Comparison of ENCODE assay signal across 8 mouse cellular contexts in genomic region chr11:33928658-33929057, GRCm38 (mm10). TPM values are rescaled to one million over a fixed set of nuclear protein-coding genes. Genes with fewer than 3 reads are reported as not detected.
DNase-seq lines count a peak whose midpoint lies in the region; ATAC-seq lines count a peak whose summit lies in the region.

No protein-coding gene starts in this region.

- no peak overlapping the region for H3K27ac ChIP-seq in heart, embryonic 11.5 days (ENCODE audit: low read depth, low read length)
- H3K27ac ChIP-seq in hindbrain, embryonic 14.5 days, result no peak overlapping the region
- no peak overlapping the region for H3K27ac ChIP-seq in midbrain, embryonic 11.5 days (ENCODE audit: low read depth, low read length)

- 0 out of 2 replicates have a peak, but pooled peaks cover 2% of the 10 kb centered on the region for H3K27me3 ChIP-seq in heart, embryonic 11.5 days (ENCODE audit: control insufficient read depth, insufficient read depth, low read length)
- no peaks in the 10 kb centered on the region for H3K27me3 ChIP-seq in hindbrain, embryonic 14.5 days (ENCODE audit: control insufficient read depth, insufficient read depth, low read length)
- no peaks in the 10 kb centered on the region for H3K27me3 ChIP-seq in midbrain, embryonic 11.5 days (ENCODE audit: control insufficient read depth, insufficient read depth, low read length)

- H3K4me1 ChIP-seq in heart, embryonic 11.5 days (ENCODE audit: control insufficient read depth, insufficient read depth, low read length), result no peaks in the 10 kb centered on the region
- peaks cover 18% of the 10 kb centered on the region for H3K4me1 ChIP-seq in hindbrain, embryonic 14.5 days (replicated peaks; ENCODE audit: control insufficient read depth, insufficient read depth, low read length)
- no peaks in the 10 kb centered on the region for H3K4me1 ChIP-seq in midbrain, embryonic 11.5 days (ENCODE audit: control insufficient read depth, insufficient read depth, low read length)

- DNase-seq in heart, postnatal 4 days, result peak; percentile 49
- peak; percentile 46 to 48 for DNase-seq in B cell, adult 2 months
- peak; percentile 51 for DNase-seq in adrenal gland, postnatal 10 days
- peak; percentile 82 for DNase-seq in hindbrain, embryonic 14.5 days (ENCODE audit: low spot score)
- peak; percentile 89 for DNase-seq in midbrain, embryonic 11.5 days (ENCODE audit: low spot score, missing footprints)
- peak; percentile 80 for DNase-seq in thymus, postnatal 4 days
- no peak for DNase-seq in urinary bladder, adult 18-20 months (ENCODE audit: low spot score in 2 of 2)

- H3K4me2 ChIP-seq in heart, embryonic 11.5 days, result no peak overlapping the region
- no peak overlapping the region for H3K4me2 ChIP-seq in hindbrain, embryonic 14.5 days (replicated peaks)
- no peak overlapping the region for H3K4me2 ChIP-seq in midbrain, embryonic 11.5 days

- no peaks in the 10 kb centered on the region for H3K36me3 ChIP-seq in heart, embryonic 11.5 days (ENCODE audit: control insufficient read depth, insufficient read depth, low read length)
- no peaks in the 10 kb centered on the region for H3K36me3 ChIP-seq in hindbrain, embryonic 14.5 days (replicated peaks; ENCODE audit: control insufficient read depth, insufficient read depth)
- H3K36me3 ChIP-seq in midbrain, embryonic 11.5 days (ENCODE audit: control insufficient read depth, insufficient read depth, low read length), result no peaks in the 10 kb centered on the region

- no peak overlapping the region for H3K4me3 ChIP-seq in heart, embryonic 11.5 days (ENCODE audit: low read depth, low read length)
- no peak overlapping the region for H3K4me3 ChIP-seq in hindbrain, embryonic 14.5 days (replicated peaks; ENCODE audit: low read length)
- no peak overlapping the region for H3K4me3 ChIP-seq in midbrain, embryonic 11.5 days (ENCODE audit: low read depth, low read length)

- 34% methylated on average over 7 of the region's 7 CpGs for WGBS in heart, embryonic 11.5 days (ENCODE audit: insufficient replicate concordance)
- 38% methylated on average over 7 of the region's 7 CpGs for WGBS in hindbrain, embryonic 14.5 days
- WGBS in midbrain, embryonic 11.5 days, result 45% methylated on average over 7 of the region's 7 CpGs

- H3K9me3 ChIP-seq in heart, embryonic 11.5 days (replicated peaks; ENCODE audit: control insufficient read depth, low read length), result no peaks in the 10 kb centered on the region
- H3K9me3 ChIP-seq in hindbrain, embryonic 14.5 days (ENCODE audit: control insufficient read depth, low read length), result no peaks in the 10 kb centered on the region
- H3K9me3 ChIP-seq in midbrain, embryonic 11.5 days (ENCODE audit: control insufficient read depth, low read length), result no peaks in the 10 kb centered on the region

- ATAC-seq in heart, embryonic 11.5 days (replicated peaks; ENCODE audit: insufficient number of reproducible peaks, low FRiP score, low TSS enrichment), result no peak
- ATAC-seq in hindbrain, embryonic 14.5 days (ENCODE audit: low FRiP score), result peak; percentile 61; the same call in 1 of the 2 replicates
- ATAC-seq in midbrain, embryonic 11.5 days (ENCODE audit: low FRiP score), result no peak

- H3K9ac ChIP-seq in heart, embryonic 11.5 days (ENCODE audit: low read depth, low read length), result no peak overlapping the region
- no peak overlapping the region for H3K9ac ChIP-seq in hindbrain, embryonic 14.5 days
- H3K9ac ChIP-seq in midbrain, embryonic 11.5 days (ENCODE audit: low read length), result no peak overlapping the region

RNA-seq across cellular contexts. Expression of gene Kcnmb1, which starts 34.2 kb away (rescaled TPM):
- total RNA-seq in heart, postnatal 4 days (2021), result 1 to 10 TPM in 1 of 2 experiments, under 1 TPM in 1; 0.86 to 1.0 TPM
- polyA plus RNA-seq in heart, embryonic 11.5 days (2014; fragmentation: Nextera tagmentation; extraction: Ambion mirVana), result 6.8 and 7.3 TPM in 2 replicates
- total RNA-seq in adrenal gland, postnatal 10 days (2021), result under 1 TPM; 0.12 to 0.42 TPM
- 0.18 and 0.25 TPM in 2 replicates for polyA plus RNA-seq in hindbrain, embryonic 14.5 days (2014; fragmentation: Nextera tagmentation; extraction: Ambion mirVana)
- 0.18 and 0.39 TPM in 2 replicates for polyA plus RNA-seq in midbrain, embryonic 11.5 days (2014; fragmentation: Nextera tagmentation; extraction: Ambion mirVana)

Comparison
In these comparisons a context has a peak if more than half of its experiments do, and no peak if none do; other contexts are left out.
1. DNase-seq: peak in heart, postnatal 4 days (single experiment), B cell, adult 2 months (2 of 2), adrenal gland, postnatal 10 days (single experiment), hindbrain, embryonic 14.5 days (single experiment), midbrain, embryonic 11.5 days (single experiment) and thymus, postnatal 4 days (single experiment); none in urinary bladder, adult 18-20 months (0 of 2).